Mouse (Mus musculus) forebrain, embryonic 12.5 days (tissue): Measurements from ENCODE around the gene Tex14. TPM values are rescaled to one million over a fixed set of nuclear protein-coding genes. Genes with fewer than 3 reads are reported as not detected.

Experiments
- ATAC-seq: fragments of 200-750 bp; cut with Nextera tagmentation; 2 replicates; pipeline ENCODE4 v1.8.0; 2017; ENCODE audit warnings: moderate TSS enrichment; ENCODE audit not compliant: low FRiP score
- H3K27ac ChIP-seq: fragments of 300-500 bp; sonication (generic); 2 replicates; pipeline ENCODE4 v1.5.1; 2016; ENCODE audit warnings: mild to moderate bottlenecking
- H3K27me3 ChIP-seq: fragments of 300-500 bp; sonication (generic); 2 replicates; pipeline ENCODE4 v1.6.1; 2016; ENCODE audit warnings: mild to moderate bottlenecking
- H3K36me3 ChIP-seq: fragments of 300-500 bp; sonication (generic); replicated peaks from 2 replicates; pipeline ENCODE4 v1.6.1; 2016; ENCODE audit warnings: mild to moderate bottlenecking
- H3K4me1 ChIP-seq: fragments of 300-500 bp; sonication (generic); 2 replicates; pipeline ENCODE4 v1.6.1; 2016
- H3K4me2 ChIP-seq: fragments of 300-500 bp; sonication (generic); 2 replicates; pipeline ENCODE4 v1.6.1; 2016; ENCODE audit warnings: mild to moderate bottlenecking, moderate library complexity
- H3K4me3 ChIP-seq: fragments of 300-500 bp; sonication (generic); replicated peaks from 2 replicates; pipeline ENCODE4 v1.5.1; 2016; ENCODE audit warnings: mild to moderate bottlenecking
- H3K9ac ChIP-seq: fragments of 300-500 bp; sonication (generic); 2 replicates; pipeline ENCODE4 v1.6.1; 2016; ENCODE audit warnings: mild to moderate bottlenecking
- H3K9me3 ChIP-seq: fragments of 300-500 bp; sonication (generic); 2 replicates; pipeline ENCODE4 v1.6.1; 2016
- WGBS: fragments of 180-500 bp; shearing (Covaris S2); methylation state at CpG from one replicate; pipeline ENCODE4 v1.1.7; 2016; 5-methylcytosine and 5-hydroxymethylcytosine counted together
- polyA plus RNA-seq: library from polyadenylated mRNA; unstranded; fragments of >200 nt; fragmentation: Nextera tagmentation; extraction: Ambion mirVana; gene quantifications from 2 replicates; pipeline ENCODE4 v1.2.1, GENCODE M21; 2016

Gene Tex14
- polyA plus RNA-seq, 1 experiment from 2014 or later: 0.42 TPM

DNA sequence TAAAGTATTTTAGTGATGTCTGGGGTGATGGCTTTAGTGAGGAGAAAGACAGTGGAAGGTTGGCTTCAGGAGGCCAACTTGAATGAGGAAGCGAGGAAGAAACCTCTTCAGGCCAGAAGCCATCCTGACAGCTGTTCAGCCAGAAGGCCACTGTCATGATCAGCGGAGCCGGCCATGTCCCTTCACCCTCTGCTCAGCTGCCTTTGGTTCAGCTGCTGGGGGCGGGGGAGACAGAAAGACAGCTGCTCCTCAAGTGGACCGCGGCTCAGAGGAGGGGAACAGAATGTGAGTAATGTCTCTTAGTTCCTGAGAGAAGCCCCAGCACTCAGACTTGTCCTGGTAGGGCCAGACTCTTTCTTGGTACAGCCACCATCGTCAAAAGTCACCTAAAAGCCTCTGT, 168.9 kb downstream of the Tex14 start:
- H3K27me3 ChIP-seq: peaks cover 5% of the 10 kb centered on the region; the same call in 1 of the 2 replicates
- H3K9me3 ChIP-seq: no peaks in the 10 kb centered on the region
- no peaks in the 10 kb centered on the region for H3K36me3 ChIP-seq
- peaks cover 17% of the 10 kb centered on the region for H3K4me1 ChIP-seq
- no peak overlapping the region for H3K4me3 ChIP-seq
- ATAC-seq: no peak
- 79% methylated on average over 7 of the region's 7 CpGs for WGBS
- no peak overlapping the region for H3K9ac ChIP-seq
- no peak overlapping the region for H3K27ac ChIP-seq
- no peak overlapping the region for H3K4me2 ChIP-seq

DNA sequence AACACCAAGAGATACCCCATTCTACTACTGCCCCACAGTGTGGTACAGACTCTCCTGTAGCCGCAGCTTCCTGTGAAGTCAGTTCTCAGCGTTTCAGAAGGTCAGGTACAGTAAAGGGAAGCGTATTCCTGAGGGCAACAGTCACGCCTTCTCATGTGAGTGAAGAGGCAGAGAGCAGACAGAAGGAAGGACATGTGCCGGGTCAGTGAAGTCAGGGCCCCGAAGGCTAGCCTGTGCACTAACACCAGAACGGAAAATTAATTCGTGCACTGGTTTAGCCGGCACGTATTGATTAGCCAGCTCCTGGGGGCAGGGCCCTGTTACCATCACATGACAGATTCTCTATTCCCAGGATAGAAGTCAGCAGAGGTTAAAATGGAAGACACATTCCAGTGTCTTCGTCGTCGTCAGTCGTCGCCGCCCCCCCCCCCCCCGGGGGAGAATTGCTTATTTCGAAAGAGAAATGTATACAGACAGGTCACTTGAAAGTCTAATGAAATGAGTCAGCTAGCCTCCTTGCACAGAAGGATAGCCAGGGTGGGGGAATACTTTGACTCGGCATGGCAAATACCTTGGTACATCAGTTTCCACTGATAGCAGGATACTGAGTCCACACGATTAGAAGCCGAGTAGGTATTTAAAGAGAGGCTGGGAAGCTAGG, 169.8 kb downstream of the Tex14 start:
- no peak overlapping the region for H3K27ac ChIP-seq
- ATAC-seq: no peak; the same call in 1 of the 2 replicates
- no peak overlapping the region for H3K4me2 ChIP-seq
- WGBS: 80% methylated on average over 21 of the region's 21 CpGs
- no peak overlapping the region for H3K9ac ChIP-seq
- no peak overlapping the region for H3K4me3 ChIP-seq
- no peaks in the 10 kb centered on the region for H3K9me3 ChIP-seq
- H3K27me3 ChIP-seq: peaks cover 10% of the 10 kb centered on the region; the same call in 1 of the 2 replicates
- H3K36me3 ChIP-seq: no peaks in the 10 kb centered on the region
- H3K4me1 ChIP-seq: peaks cover 26% of the 10 kb centered on the region

DNA sequence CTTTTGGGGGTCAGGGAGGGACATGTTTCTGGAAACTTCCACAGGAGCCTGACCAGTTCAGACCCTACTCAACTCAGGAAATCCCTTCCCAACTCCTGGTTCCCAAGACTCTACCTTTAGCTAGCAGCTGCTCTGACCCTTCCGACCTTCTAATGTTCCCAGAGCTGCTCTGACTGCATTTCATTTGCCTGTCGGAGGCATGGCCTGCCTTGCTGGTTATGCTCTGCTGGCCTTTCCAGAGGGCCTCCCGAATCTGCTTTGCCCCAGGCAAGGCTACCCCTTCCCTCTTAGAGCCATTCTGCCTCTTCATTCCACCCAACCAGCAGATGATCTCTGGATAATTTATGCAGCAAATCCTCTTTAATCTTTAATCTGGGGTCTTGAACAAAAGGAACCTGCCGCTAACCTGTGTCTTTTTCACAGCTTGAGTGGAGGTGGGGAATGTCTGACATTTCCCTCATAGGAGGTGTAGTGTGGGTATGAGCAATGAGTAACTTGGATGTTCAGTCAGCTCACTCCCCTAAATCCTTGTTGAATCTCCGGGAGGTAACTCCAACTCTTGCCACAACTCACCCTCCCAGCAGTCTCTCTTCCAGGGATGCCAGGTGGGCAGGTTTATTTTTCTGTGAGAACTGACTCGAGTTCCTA, 172.9 kb downstream of the Tex14 start:
- Histone ChIP-seq H3K36me3 (no peaks in the 10 kb centered on the region), H3K9me3 (no peaks in the 10 kb centered on the region), H3K27ac (no peak overlapping the region), H3K4me3 (peak overlapping the region; percentile 65), H3K4me1 (peaks cover 30% of the 10 kb centered on the region), H3K9ac (peak overlapping the region; percentile 66; the same call in 1 of the 2 replicates), H3K27me3 (peaks cover 17% of the 10 kb centered on the region; the same call in 1 of the 2 replicates), H3K4me2 (peak overlapping the region; percentile 98)
- 9% methylated on average over 6 of the region's 6 CpGs for WGBS
- ATAC-seq: 0 out of 2 replicates have a peak, but pooled peaks have one; percentile 5

DNA sequence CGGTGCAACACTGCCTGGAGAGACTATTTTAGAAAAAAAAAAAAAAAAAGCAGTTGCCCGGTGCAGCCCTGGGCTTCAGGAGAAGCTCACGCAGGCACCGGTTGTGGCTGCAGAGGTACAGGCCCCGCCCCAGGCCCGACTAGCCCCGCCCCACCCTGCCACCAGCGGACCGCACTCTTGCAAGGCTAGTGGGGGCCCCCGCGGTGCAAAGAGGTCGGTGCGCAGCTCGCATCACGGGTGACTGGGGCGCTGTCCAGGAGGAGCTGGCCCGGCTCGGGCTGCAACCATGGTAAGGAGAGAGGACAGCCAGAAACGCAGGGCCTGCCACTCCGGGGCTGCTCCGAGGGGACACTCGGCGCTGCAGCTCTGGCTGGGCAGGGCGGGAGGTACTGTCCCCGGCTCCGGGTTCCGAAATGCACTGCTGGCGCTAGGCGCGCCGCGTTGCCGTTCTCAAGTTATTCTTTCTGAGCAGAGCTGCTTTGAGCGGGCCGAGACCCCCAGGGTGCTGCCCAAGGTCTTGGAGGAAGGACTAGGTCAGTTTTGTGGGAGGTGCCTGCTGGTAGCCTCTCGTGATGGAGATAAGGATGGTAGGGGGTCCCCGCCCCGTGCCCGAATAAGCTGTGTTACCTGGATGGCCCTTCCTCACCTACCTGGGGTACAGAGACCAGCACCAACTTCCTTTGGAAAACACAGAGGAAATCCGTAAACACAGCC, 173.5 kb downstream of the Tex14 start:
- under 1% methylated on average over 40 of the region's 40 CpGs for WGBS
- no peak overlapping the region for H3K27ac ChIP-seq
- no peaks in the 10 kb centered on the region for H3K9me3 ChIP-seq
- H3K9ac ChIP-seq: peak overlapping the region; percentile 66
- H3K4me3 ChIP-seq: peak overlapping the region; percentile 65
- peak; percentile 81 for ATAC-seq
- H3K4me1 ChIP-seq: peaks cover 30% of the 10 kb centered on the region
- H3K36me3 ChIP-seq: no peaks in the 10 kb centered on the region
- peak overlapping the region; percentile 98 for H3K4me2 ChIP-seq
- H3K27me3 ChIP-seq: peaks cover 17% of the 10 kb centered on the region; the same call in 1 of the 2 replicates

DNA sequence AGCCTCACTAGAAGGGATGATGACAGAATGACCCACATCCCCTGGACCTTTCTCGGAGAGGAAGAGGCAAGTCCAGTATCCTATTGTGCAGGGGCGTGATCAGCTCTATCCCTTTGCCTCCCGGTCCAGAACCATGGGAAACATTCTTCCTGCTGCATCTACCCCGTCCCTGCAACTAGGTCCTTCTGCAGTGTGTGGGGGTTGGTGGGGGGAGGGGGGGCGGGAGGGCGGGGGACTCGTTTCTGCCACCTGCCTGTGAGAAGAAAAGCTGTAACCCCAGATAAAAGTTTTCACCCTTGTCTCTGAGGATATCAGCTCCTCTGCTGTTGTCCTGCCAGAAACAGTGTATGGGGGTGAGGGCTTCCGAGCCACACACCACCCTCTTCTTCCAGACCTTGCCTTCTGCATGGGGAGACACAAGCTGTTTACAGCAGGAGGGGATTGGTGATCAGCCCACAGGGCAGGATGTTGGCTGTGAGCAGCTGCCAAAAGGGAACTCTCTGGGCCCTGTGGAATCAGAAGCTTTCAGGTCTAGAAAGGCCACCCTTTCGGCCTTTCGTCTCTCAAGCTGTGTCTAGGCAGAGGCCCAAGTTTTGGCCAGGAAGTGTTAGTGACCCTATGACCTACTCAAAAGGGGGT, 174.2 kb downstream of the Tex14 start:
- Histone ChIP-seq H3K36me3 (no peaks in the 10 kb centered on the region), H3K4me3 (peak overlapping the region; percentile 65), H3K27ac (no peak overlapping the region), H3K9me3 (no peaks in the 10 kb centered on the region), H3K27me3 (peaks cover 17% of the 10 kb centered on the region; the same call in 1 of the 2 replicates), H3K4me2 (peak overlapping the region; percentile 98), H3K9ac (peak overlapping the region; percentile 66), H3K4me1 (peaks cover 30% of the 10 kb centered on the region)
- WGBS: 9% methylated on average over 10 of the region's 10 CpGs
- ATAC-seq: peak; percentile 43; the same call in 1 of the 2 replicates

DNA sequence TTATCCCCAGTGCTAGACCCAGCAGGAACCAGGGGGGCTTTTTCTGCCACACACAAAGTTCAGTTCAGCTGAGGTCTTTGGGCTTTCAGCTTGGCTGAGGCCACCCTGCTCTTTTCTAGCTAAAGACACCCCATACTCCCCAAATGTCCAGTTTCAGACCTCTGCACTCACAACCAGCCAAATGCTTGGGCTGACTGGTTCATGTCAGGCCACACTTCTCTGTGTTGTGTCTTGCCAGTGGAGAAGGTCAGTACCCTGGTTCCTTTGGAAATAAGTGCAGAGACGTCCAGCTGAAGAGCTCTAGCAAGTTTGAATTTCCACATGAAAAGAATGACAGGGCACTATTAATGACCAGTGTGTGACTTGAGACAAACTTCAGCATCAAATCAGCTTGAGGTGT, 174.8 kb downstream of the Tex14 start:
- WGBS: 32% methylated on average over 1 of the region's 1 CpGs
- no peaks in the 10 kb centered on the region for H3K9me3 ChIP-seq
- ATAC-seq: no peak

DNA sequence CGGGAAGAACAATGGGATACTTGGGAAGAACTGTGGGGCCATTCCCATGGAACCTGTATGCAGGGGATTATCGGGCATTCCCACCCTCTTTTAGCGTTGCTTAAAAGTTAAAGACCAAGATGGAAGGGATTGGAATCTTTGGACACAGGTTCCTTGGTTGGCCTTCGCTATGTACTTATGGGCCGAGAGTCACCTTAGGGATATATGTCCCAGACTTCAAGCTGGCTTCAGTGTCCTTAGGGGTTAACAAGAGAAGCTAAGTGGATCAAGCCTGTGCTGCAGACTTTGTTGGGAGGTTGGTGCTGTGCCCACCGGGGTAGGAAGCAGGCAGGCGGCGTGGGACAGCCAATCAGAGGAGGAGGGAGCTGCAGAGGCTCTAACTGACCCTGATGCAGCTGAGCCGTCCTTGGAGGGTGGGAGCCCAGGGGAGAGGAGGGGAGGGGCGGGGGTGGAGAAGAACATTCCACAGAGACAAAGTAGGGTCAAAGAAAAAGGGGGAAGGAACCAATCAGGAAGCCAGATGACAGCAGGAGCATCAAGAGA, 175.7 kb downstream of the Tex14 start:
- Histone ChIP-seq H3K4me1 (peaks cover 30% of the 10 kb centered on the region), H3K4me3 (no peak overlapping the region), H3K27ac (no peak overlapping the region), H3K27me3 (peaks cover 17% of the 10 kb centered on the region; the same call in 1 of the 2 replicates), H3K36me3 (no peaks in the 10 kb centered on the region), H3K4me2 (no peak overlapping the region), H3K9ac (no peak overlapping the region), H3K9me3 (no peaks in the 10 kb centered on the region)
- ATAC-seq: no peak
- WGBS: 44% methylated on average over 9 of the region's 10 CpGs

More for the DNA sequence above, 174.8 kb downstream of the Tex14 start:
- Histone ChIP-seq H3K4me3 (no peak overlapping the region), H3K4me2 (no peak overlapping the region), H3K9ac (no peak overlapping the region), H3K36me3 (no peaks in the 10 kb centered on the region), H3K27ac (no peak overlapping the region), H3K27me3 (peaks cover 17% of the 10 kb centered on the region; the same call in 1 of the 2 replicates), H3K4me1 (peaks cover 30% of the 10 kb centered on the region)

DNA sequence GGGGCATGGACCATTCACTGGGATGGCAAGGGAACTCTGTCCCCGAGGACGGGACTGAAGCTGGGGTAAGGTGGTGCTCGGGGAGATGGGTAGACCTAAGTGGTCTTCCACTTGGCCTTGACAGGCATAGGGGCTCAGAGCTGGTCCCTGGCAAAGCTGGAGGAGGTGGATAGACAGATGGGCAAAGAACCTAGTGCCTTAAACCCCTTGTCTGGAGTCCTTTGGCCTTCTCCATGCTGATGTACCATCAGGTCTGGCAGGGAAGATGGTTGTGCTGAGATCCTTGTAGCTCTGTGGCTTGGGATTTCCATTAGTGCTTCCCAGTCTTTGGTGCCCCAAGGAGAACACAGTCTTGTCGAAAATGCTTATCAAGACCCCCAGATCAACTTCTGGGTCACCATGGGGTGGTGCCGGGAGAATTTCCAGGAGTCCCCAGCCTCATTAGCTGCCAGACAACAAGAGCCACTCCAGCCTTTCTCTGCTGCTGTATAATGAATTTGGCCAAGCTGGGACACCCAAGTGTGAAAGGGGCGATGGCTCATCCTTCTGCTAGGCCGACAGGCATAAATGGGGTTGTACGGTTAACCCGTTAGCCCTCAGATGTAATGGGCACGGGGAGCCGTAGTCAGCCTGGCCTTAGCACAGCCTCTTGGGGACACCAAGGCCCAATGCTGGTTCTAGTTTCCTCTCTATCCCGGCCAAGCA, 176.4 kb downstream of the Tex14 start:
- Histone ChIP-seq H3K27me3 (peaks cover 17% of the 10 kb centered on the region; the same call in 1 of the 2 replicates), H3K4me3 (no peak overlapping the region), H3K9ac (no peak overlapping the region), H3K4me1 (peaks cover 30% of the 10 kb centered on the region), H3K4me2 (no peak overlapping the region), H3K36me3 (no peaks in the 10 kb centered on the region), H3K27ac (no peak overlapping the region), H3K9me3 (no peaks in the 10 kb centered on the region)
- no peak for ATAC-seq
- 88% methylated on average over 12 of the region's 12 CpGs for WGBS

DNA sequence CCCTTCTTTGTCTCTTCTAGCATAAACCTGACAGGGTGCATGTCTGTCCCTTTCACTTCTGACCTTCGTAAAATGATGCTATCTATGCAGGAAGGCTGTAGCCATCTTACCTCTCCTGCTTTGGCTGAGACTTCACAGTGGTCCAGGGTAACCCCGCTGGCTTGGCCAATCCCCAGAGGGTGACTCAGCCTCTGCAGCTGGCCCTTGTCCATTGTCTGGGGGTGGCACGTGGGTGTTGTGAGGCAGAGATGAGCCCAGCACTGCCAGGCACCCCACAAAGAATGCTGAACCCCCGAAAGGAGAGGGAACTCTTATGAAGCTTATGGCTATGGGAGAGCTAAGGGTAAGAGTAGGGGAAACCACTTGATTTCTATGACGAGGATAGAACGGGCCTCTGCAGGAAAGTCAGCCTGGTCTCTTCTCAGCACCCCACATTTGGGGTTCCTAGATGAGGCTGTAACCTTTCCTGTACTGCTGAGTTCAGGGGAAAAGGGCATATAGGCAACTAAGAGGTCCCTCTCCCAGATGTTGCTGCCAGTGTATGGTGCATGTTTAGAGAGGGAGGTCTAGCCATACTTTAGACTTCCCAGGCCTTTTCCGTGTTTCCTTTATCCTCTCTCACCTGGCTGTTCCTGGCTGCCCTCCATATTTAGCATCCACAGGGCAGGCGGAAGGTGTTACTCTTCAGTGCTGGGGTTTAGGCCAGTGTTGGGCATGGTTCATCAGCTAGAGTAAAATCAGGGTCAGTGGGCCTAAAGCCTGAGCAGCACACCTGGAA, 177.3 kb downstream of the Tex14 start:
- ATAC-seq: no peak
- WGBS: 81% methylated on average over 8 of the region's 8 CpGs

DNA sequence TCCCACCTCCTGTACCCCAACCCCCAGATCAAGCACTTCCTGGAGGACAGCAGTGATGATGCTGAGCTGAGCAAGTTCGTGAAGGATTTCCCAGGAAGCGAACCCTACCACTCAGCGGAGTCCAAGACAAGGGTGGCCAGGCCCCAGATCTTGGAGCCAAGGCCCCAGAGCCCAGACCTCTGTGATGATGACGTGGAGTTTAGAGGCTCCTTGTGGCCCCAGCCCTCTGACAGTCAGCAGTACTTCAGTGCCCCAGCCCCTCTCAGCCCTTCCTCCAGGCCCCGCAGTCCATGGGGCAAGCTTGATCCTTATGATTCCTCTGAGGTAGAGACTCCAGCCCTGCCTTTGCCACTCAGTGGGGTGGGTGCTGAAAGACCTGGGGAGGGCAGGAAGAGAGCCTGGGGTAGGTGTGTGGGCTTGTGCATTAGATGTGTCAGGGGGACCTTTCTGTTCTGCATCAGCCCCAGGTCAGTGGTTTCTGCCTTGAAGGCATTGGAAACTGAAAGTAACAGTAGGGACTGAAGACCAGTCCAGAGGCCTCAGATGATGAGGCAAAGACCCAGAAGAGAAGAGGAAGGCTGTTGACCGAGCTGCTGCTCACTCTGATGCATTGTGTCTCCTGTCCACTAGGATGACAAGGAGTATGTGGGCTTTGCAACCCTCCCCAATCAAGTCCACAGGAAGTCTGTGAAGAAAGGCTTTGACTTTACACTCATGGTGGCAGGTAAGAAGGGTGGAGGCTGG, 178.6 kb downstream of the Tex14 start:
- no peak overlapping the region for H3K4me2 ChIP-seq
- H3K27ac ChIP-seq: no peak overlapping the region
- H3K27me3 ChIP-seq: peaks cover 12% of the 10 kb centered on the region; the same call in 1 of the 2 replicates
- no peak overlapping the region for H3K4me3 ChIP-seq
- no peak overlapping the region for H3K9ac ChIP-seq
- H3K9me3 ChIP-seq: no peaks in the 10 kb centered on the region
- ATAC-seq: no peak
- no peaks in the 10 kb centered on the region for H3K36me3 ChIP-seq
- H3K4me1 ChIP-seq: peaks cover 16% of the 10 kb centered on the region
- 82% methylated on average over 6 of the region's 6 CpGs for WGBS

More for the DNA sequence above, 177.3 kb downstream of the Tex14 start:
- Histone ChIP-seq H3K36me3 (no peaks in the 10 kb centered on the region), H3K9ac (no peak overlapping the region), H3K27ac (no peak overlapping the region), H3K4me1 (peaks cover 29% of the 10 kb centered on the region), H3K27me3 (peaks cover 14% of the 10 kb centered on the region; the same call in 1 of the 2 replicates), H3K4me2 (no peak overlapping the region), H3K9me3 (no peaks in the 10 kb centered on the region), H3K4me3 (no peak overlapping the region)
